Mouse (Mus musculus) limb, embryonic 14.5 days (tissue): ENCODE results near the gene Ceacam2. TPM values are rescaled to one million over a fixed set of nuclear protein-coding genes. Genes with fewer than 3 reads are reported as not detected.
"Not testable (repeated sequence)": the region's sequence is repeated elsewhere in the genome, so short reads cannot be mapped to it uniquely, and the experiment has no call there.

Source experiments
- ATAC-seq: fragments of 200-750 bp; cut with Nextera tagmentation; 2 replicates; pipeline ENCODE4 v1.8.0; 2017; ENCODE audit warnings: low read depth, moderate number of reproducible peaks, moderate TSS enrichment; ENCODE audit not compliant: low FRiP score
- DNase-seq: peaks from one replicate; pipeline ENCODE4 v3.0.0-alpha.2; 2015; ENCODE audit warnings: low spot score
- H3K27ac ChIP-seq: fragments of 300-500 bp; sonication (generic); replicated peaks from 2 replicates; pipeline ENCODE4 v1.5.1; 2014; ENCODE audit warnings: low read depth, mild to moderate bottlenecking, low read length, moderate library complexity, mixed read lengths
- H3K27me3 ChIP-seq: fragments of 300-500 bp; sonication (generic); 2 replicates; pipeline ENCODE4 v1.6.1; 2014; ENCODE audit warnings: low read length, mixed read lengths; ENCODE audit not compliant: control insufficient read depth, insufficient read depth
- H3K36me3 ChIP-seq: fragments of 300-500 bp; sonication (generic); 2 replicates; pipeline ENCODE4 v1.6.1; 2014; ENCODE audit warnings: mild to moderate bottlenecking, low read length, moderate library complexity, mixed read lengths; ENCODE audit not compliant: control insufficient read depth, insufficient read depth
- H3K4me1 ChIP-seq: fragments of 300-500 bp; sonication (generic); 2 replicates; pipeline ENCODE4 v1.6.1; 2014; ENCODE audit warnings: antibody characterized with exemption, low read length, mixed read lengths; ENCODE audit not compliant: control insufficient read depth, insufficient read depth
- H3K4me2 ChIP-seq: fragments of 300-500 bp; sonication (generic); replicated peaks from 2 replicates; pipeline ENCODE4 v1.6.1; 2014; ENCODE audit warnings: low read depth, mild to moderate bottlenecking, low read length, moderate library complexity; ENCODE audit not compliant: severe bottlenecking
- H3K4me3 ChIP-seq: fragments of 300-500 bp; sonication (generic); replicated peaks from 2 replicates; pipeline ENCODE4 v1.5.1; 2014; ENCODE audit warnings: low read length
- H3K9ac ChIP-seq: fragments of 300-500 bp; sonication (generic); 2 replicates; pipeline ENCODE4 v1.6.1; 2014; ENCODE audit warnings: mild to moderate bottlenecking, low read depth, low read length, moderate library complexity; ENCODE audit not compliant: severe bottlenecking
- H3K9me3 ChIP-seq: fragments of 300-500 bp; sonication (generic); 2 replicates; pipeline ENCODE4 v1.6.1; 2016; ENCODE audit warnings: low read length; ENCODE audit not compliant: control insufficient read depth
- POLR2A ChIP-seq: fragments of 200-500 bp; IDR thresholded peaks from 2 replicates; pipeline ENCODE4 v1.8.0; 2012; ENCODE audit warnings: inconsistent platforms, mild to moderate bottlenecking, moderate library complexity, borderline replicate concordance; ENCODE audit not compliant: insufficient read depth, insufficient read length; ENCODE audit errors: extremely low read depth
- WGBS: fragments of 180-500 bp; shearing (Covaris S2); extraction: QIAGEN DNeasy Blood & Tissue Kit; methylation state at CpG from one replicate; pipeline ENCODE4 v1.1.7; 2014; 5-methylcytosine and 5-hydroxymethylcytosine counted together
- polyA plus RNA-seq, 2 experiments: library from polyadenylated mRNA; depleted of rRNA in 1 of 2; stranded (reverse) in 1 of 2; unstranded in 1 of 2; fragments of >200 nt; fragmentation: Nextera tagmentation in 1 of 2; extraction: Ambion mirVana in 1 of 2; gene quantifications; 2 replicates each; pipeline versions ENCODE4 v1.2.1 to v1.2.3; 2012 to 2014

The Ceacam2 gene
- polyA plus RNA-seq, 2 experiments = not detected

DNA sequence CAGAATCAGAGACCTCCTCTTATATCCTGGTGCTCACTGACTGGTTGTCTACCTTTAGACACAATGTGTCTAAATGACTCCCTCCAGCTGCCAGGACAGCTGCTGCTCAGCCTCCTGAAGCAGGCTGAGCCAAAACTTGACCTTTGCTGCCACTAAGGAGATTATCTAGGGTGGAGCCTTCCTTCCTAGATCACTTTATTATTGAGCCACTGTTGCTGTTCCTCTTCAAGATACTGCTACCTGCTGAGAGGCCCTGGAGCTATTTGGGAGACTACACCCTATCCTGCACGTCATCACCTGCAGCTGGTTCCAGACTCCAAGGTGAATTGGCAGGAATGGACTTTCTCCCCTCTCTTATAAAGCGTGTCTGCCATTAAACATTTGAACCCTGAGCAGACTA, 8.8 kb downstream of the Ceacam2 start:
- H3K9me3 ChIP-seq = no peaks in the 10 kb centered on the region
- no peak overlapping the region for H3K4me2 ChIP-seq
- no peak for DNase-seq
- H3K4me1 ChIP-seq = no peaks in the 10 kb centered on the region
- no peak overlapping the region for H3K9ac ChIP-seq
- no peak overlapping the region for H3K4me3 ChIP-seq
- whole genome bisulfite sequencing = 64% methylated on average over 2 of the region's 2 CpGs
- H3K27me3 ChIP-seq = no peaks in the 10 kb centered on the region
- no peak for ATAC-seq
- H3K36me3 ChIP-seq = no peaks in the 10 kb centered on the region
- no peak for TF ChIP-seq POLR2A
- H3K27ac ChIP-seq = no peak overlapping the region

GRCm38 (mm10) chr7:25516070-25516777, 23.4 kb downstream of the Ceacam2 start:
- not testable (repeated sequence) for DNase-seq, H3K27ac ChIP-seq, ATAC-seq, H3K36me3 ChIP-seq, H3K9ac ChIP-seq, H3K4me3 ChIP-seq, H3K27me3 ChIP-seq, H3K4me2 ChIP-seq, H3K9me3 ChIP-seq, H3K4me1 ChIP-seq
- 60% methylated on average over 2 of the region's 5 CpGs for WGBS

GRCm38 (mm10) chr7:25515667-25516066, 24.0 kb downstream of the Ceacam2 start:
- ATAC-seq, H3K4me3 ChIP-seq, H3K4me1 ChIP-seq, H3K9ac ChIP-seq, H3K27me3 ChIP-seq, H3K9me3 ChIP-seq, H3K27ac ChIP-seq, DNase-seq, H3K4me2 ChIP-seq, H3K36me3 ChIP-seq: not testable (repeated sequence)
- 38% methylated on average over 1 of the region's 1 CpGs for WGBS

- no peak for DNase-seq
- no peaks in the 10 kb centered on the region for H3K9me3 ChIP-seq
- no peak overlapping the region for H3K4me2 ChIP-seq
- no peak overlapping the region for H3K27ac ChIP-seq
- 13% methylated on average over 3 of the region's 3 CpGs for WGBS
- no peak for TF ChIP-seq POLR2A
- H3K4me3 ChIP-seq = no peak overlapping the region
- no peaks in the 10 kb centered on the region for H3K36me3 ChIP-seq
- no peak overlapping the region for H3K9ac ChIP-seq
- no peaks in the 10 kb centered on the region for H3K4me1 ChIP-seq
- H3K27me3 ChIP-seq = no peaks in the 10 kb centered on the region
- no peak for ATAC-seq
Measured at GRCm38 (mm10) chr7:25509925-25510324, 29.7 kb downstream of the Ceacam2 start.

GRCm38 (mm10) chr7:25494649-25495048, 45.0 kb downstream of the Ceacam2 start:
- TF ChIP-seq POLR2A = no peak
- no peak for ATAC-seq
- H3K4me3 ChIP-seq = no peak overlapping the region
- no peaks in the 10 kb centered on the region for H3K9me3 ChIP-seq
- H3K9ac ChIP-seq = no peak overlapping the region
- no peaks in the 10 kb centered on the region for H3K27me3 ChIP-seq
- WGBS = 88% methylated on average over 1 of the region's 1 CpGs
- DNase-seq = no peak
- no peak overlapping the region for H3K4me2 ChIP-seq
- no peaks in the 10 kb centered on the region for H3K36me3 ChIP-seq
- no peaks in the 10 kb centered on the region for H3K4me1 ChIP-seq
- H3K27ac ChIP-seq = no peak overlapping the region

DNA sequence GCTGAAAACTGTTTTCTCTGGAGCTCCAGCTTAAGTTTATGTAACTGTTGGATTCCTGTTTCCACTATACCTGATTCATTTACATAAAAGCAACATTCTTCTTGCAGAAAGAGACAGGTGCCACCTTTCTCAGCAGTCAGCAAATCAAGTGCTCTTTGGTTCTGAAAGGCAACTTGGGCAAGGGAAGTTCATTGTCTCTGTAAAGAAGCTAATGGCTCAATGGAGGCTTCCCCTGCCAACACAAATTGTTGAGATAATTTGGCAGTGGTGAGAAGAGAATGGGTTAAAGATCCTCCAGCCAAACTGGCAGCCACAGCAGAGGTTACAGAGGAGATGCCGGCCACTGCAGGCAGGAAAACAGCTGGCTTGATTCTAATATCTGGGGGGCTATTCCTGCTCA, 49.0 kb downstream of the Ceacam2 start:
- H3K36me3 ChIP-seq, H3K4me1 ChIP-seq, H3K4me3 ChIP-seq, DNase-seq, H3K9ac ChIP-seq, H3K27me3 ChIP-seq, H3K4me2 ChIP-seq, H3K27ac ChIP-seq, ATAC-seq, H3K9me3 ChIP-seq: not testable (repeated sequence)
- no CpG with 5 or more reads among the region's 1 CpGs for WGBS

DNA sequence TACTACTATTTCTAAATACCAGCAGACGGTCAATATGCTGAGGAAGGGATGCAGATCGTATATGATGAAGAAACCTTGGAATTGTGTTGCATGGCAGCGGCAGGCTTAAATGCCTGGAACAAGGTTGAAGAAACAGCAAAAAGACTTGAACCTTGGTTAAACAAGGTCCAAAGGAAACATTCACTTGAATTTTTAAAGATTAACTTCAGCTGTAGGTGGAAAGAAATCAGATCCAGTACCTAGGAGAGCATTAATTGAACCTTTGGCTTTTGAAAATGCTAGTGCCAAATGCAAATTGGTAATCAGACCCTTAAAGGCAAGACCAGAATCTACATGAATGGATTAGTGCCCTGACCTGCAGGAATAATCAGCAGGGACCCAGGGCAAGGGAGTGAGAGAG, 50.3 kb downstream of the Ceacam2 start:
- not testable (repeated sequence) for H3K36me3 ChIP-seq, H3K4me3 ChIP-seq

More for the DNA sequence above, 50.3 kb downstream of the Ceacam2 start:
- ATAC-seq, H3K4me2 ChIP-seq, H3K9me3 ChIP-seq, H3K4me1 ChIP-seq, H3K27ac ChIP-seq, H3K9ac ChIP-seq, DNase-seq, H3K27me3 ChIP-seq: not testable (repeated sequence)
- WGBS = 84% methylated on average over 3 of the region's 3 CpGs
